Comparison of ENCODE assay signal across 10 mouse cellular contexts in the genomic region with DNA sequence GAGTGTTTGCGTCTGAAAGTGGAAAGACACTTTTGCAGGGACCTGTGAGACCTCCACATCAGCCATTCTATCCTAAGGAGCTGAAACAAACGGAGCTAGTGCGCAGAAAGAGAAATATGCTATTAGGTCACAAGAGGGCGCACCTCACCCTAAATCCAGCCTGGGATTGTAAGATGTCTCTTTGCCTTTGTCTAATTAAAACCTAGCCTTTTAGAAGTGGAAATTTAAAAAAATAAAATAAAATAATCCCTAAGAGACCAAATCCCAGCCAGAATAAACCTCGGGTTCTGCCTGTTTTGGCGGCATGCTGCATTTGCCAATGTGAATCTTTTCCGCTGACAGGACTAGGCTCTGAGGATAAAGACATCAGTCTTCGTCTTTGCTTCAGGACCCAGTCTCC. TPM values are rescaled to one million over a fixed set of nuclear protein-coding genes. Genes with fewer than 3 reads are reported as not detected.
DNase-seq lines count a peak whose midpoint lies in the region; ATAC-seq and TF ChIP-seq lines count a peak whose summit lies in the region.
"Had no signal": no experiment of that assay in that cellular context is flagged by ENCODE, and none has a peak within 500 bp of the region (broad histone marks: within the 10 kb centered on the region; RNA-seq: fewer than 3 reads in every experiment).

No protein-coding gene starts in this region.

- TF ChIP-seq CTCF in cortical plate, adult 2 months (IDR thresholded peaks at IDR 0.05; ENCODE audit: extremely low read depth, insufficient read depth, low read length) = peak; percentile 88

- H3K27me3 ChIP-seq in midbrain, embryonic 10.5 days (ENCODE audit: low read depth, poor library complexity, severe bottlenecking) = peaks cover 22% of the 10 kb centered on the region
- no peaks in the 10 kb centered on the region for H3K27me3 ChIP-seq in midbrain, embryonic 13.5 days

- H3K9me3 ChIP-seq in midbrain, embryonic 10.5 days (replicated peaks) = no peaks in the 10 kb centered on the region
- H3K9me3 ChIP-seq in midbrain, embryonic 13.5 days = no peaks in the 10 kb centered on the region

- 22% methylated on average over 8 of the region's 8 CpGs for WGBS in midbrain, embryonic 10.5 days
- 19% methylated on average over 8 of the region's 8 CpGs for WGBS in midbrain, embryonic 13.5 days
- WGBS in large intestine, adult 2 months = 19% methylated on average over 8 of the region's 8 CpGs

- H3K9ac ChIP-seq in midbrain, embryonic 13.5 days (replicated peaks) = no peak overlapping the region

- H3K4me2 ChIP-seq in midbrain, embryonic 13.5 days (replicated peaks) = no peak overlapping the region

- no peak for ATAC-seq in midbrain, embryonic 13.5 days

- peak; percentile 34 for DNase-seq in adrenal gland, adult 2 months
- DNase-seq in adrenal gland, postnatal 25 days = no peak
- peak; percentile 61 for DNase-seq in midbrain, embryonic 10.5 days (ENCODE audit: low spot score)
- DNase-seq in large intestine, adult 2 months (ENCODE audit: low read depth, low spot score) = peak; percentile 25
- peak; percentile 61 for DNase-seq in neural tube, embryonic 10.5 days (ENCODE audit: extremely low spot score, low spot score)
- no peak for DNase-seq in urinary bladder, postnatal 4 days (ENCODE audit: low spot score in 2 of 2)

- no peaks in the 10 kb centered on the region for H3K36me3 ChIP-seq in midbrain, embryonic 10.5 days
- H3K36me3 ChIP-seq in midbrain, embryonic 13.5 days = no peaks in the 10 kb centered on the region

- peaks cover 33% of the 10 kb centered on the region for H3K4me1 ChIP-seq in midbrain, embryonic 10.5 days
- H3K4me1 ChIP-seq in midbrain, embryonic 13.5 days (replicated peaks) = peaks cover 16% of the 10 kb centered on the region
- no peaks in the 10 kb centered on the region; the same call in 1 of the 2 replicates for H3K4me1 ChIP-seq in cortical plate, adult 2 months (ENCODE audit: control insufficient read depth, insufficient read depth, low read length)

- H3K27ac ChIP-seq in midbrain, embryonic 10.5 days (replicated peaks) = no peak overlapping the region
- no peak overlapping the region for H3K27ac ChIP-seq in midbrain, embryonic 13.5 days
- no peak overlapping the region for H3K27ac ChIP-seq in cortical plate, adult 2 months (ENCODE audit: insufficient read depth, low read length)

- no peak for TF ChIP-seq POLR2A in cortical plate, adult 2 months (IDR thresholded peaks at IDR 0.05; ENCODE audit: extremely low read depth, insufficient read depth, low read length)

- no peak overlapping the region for H3K4me3 ChIP-seq in midbrain, embryonic 10.5 days
- H3K4me3 ChIP-seq in midbrain, embryonic 13.5 days (replicated peaks) = no peak overlapping the region
- no peak overlapping the region for H3K4me3 ChIP-seq in cortical plate, adult 2 months (ENCODE audit: insufficient read depth, low read length)
- H3K4me3 ChIP-seq: myocyte had no signal

RNA-seq across cellular contexts. Expression of a gene that starts 3.4 kb away (rescaled TPM):
- 1 to 10 TPM; 3.9 to 5.1 TPM for total RNA-seq in adrenal gland, adult 2 months (2021)
- polyA plus RNA-seq in adrenal gland, adult 2 months (2012; rRNA removed) = 1.4 and 1.6 TPM in 2 replicates
- 7.8 and 10.7 TPM in 2 replicates for total RNA-seq in adrenal gland, postnatal 25 days (2021)
- polyA plus RNA-seq in midbrain, embryonic 10.5 days (2016; fragmentation: Nextera tagmentation; extraction: Ambion mirVana) = 6.1 and 8.2 TPM in 2 replicates
- polyA plus RNA-seq in midbrain, embryonic 13.5 days (2015; fragmentation: Nextera tagmentation; extraction: Ambion mirVana) = 5.7 and 6.0 TPM in 2 replicates
- 4.2 and 4.5 TPM in 2 replicates for polyA plus RNA-seq in cortical plate, adult 2 months (2012; rRNA removed)
- polyA plus RNA-seq in large intestine, adult 2 months (2012; rRNA removed) = 1.5 and 1.7 TPM in 2 replicates

RNA-seq across cellular contexts. Expression of a gene that starts 5.1 kb away (rescaled TPM):
- 1 to 10 TPM in 1 of 2 experiments, under 1 TPM in 1; 0.46 to 1.0 TPM for total RNA-seq in adrenal gland, adult 2 months (2021)
- 0.97 and 1.5 TPM in 2 replicates for polyA plus RNA-seq in adrenal gland, adult 2 months (2012; rRNA removed)
- total RNA-seq in adrenal gland, postnatal 25 days (2021) = 0.33 and 0.38 TPM in 2 replicates
- polyA plus RNA-seq in midbrain, embryonic 10.5 days (2016; fragmentation: Nextera tagmentation; extraction: Ambion mirVana) = 0.72 and 0.80 TPM in 2 replicates
- polyA plus RNA-seq in midbrain, embryonic 13.5 days (2015; fragmentation: Nextera tagmentation; extraction: Ambion mirVana) = 1.0 and 1.6 TPM in 2 replicates
- polyA plus RNA-seq in cortical plate, adult 2 months (2012; rRNA removed) = 0.91 and 1.0 TPM in 2 replicates
- 6.0 and 9.0 TPM in 2 replicates for polyA plus RNA-seq in large intestine, adult 2 months (2012; rRNA removed)
- polyA plus RNA-seq: heart, embryonic 14.5 days; myocyte had no signal

RNA-seq across cellular contexts. Expression of a gene that starts 41.2 kb away (rescaled TPM):
- 10 to 100 TPM; 72.6 to 91.6 TPM for total RNA-seq in adrenal gland, adult 2 months (2021)
- 84.0 and 89.4 TPM in 2 replicates for polyA plus RNA-seq in adrenal gland, adult 2 months (2012; rRNA removed)
- total RNA-seq in adrenal gland, postnatal 25 days (2021) = 67.8 and 70.3 TPM in 2 replicates
- 20.8 and 30.0 TPM in 2 replicates for polyA plus RNA-seq in midbrain, embryonic 10.5 days (2016; fragmentation: Nextera tagmentation; extraction: Ambion mirVana)
- 30.0 and 36.1 TPM in 2 replicates for polyA plus RNA-seq in midbrain, embryonic 13.5 days (2015; fragmentation: Nextera tagmentation; extraction: Ambion mirVana)
- polyA plus RNA-seq in cortical plate, adult 2 months (2012; rRNA removed) = 88.5 and 92.4 TPM in 2 replicates
- polyA plus RNA-seq in large intestine, adult 2 months (2012; rRNA removed) = 76.7 and 79.9 TPM in 2 replicates

Comparison
In these comparisons a context has a peak if more than half of its experiments do, and no peak if none do; other contexts are left out.
1. DNase-seq: peak in adrenal gland, adult 2 months (single experiment), midbrain, embryonic 10.5 days (single experiment), large intestine, adult 2 months (single experiment) and neural tube, embryonic 10.5 days (single experiment); none in adrenal gland, postnatal 25 days (single experiment) and urinary bladder, postnatal 4 days (0 of 2).